Mouse (Mus musculus) CH12F3 (cell line): ENCODE measurements around the gene Pex16.

Experiments used
- in situ Hi-C: fragments of 300-500 bp; cut with MboI; formaldehyde crosslinking; loops from 2 replicates; pipeline ENCODE4 v1.14.3; 2020; ENCODE audit warnings: low sequenced_read_pairs

The Pex16 gene

GRCm38 (mm10) chr2:92408309-92409045 is 34.0 kb downstream of the Pex16 start:
- in situ Hi-C loops = no loop called here

GRCm38 (mm10) chr2:92411705-92412104 is 37.2 kb downstream of the Pex16 start:
- in situ Hi-C loops = no loop called here

GRCm38 (mm10) chr2:92421723-92422387 is 47.4 kb downstream of the Pex16 start:
- in situ Hi-C loops = no loop called here

- in situ Hi-C loops = no loop called here
These were observed 48.1 kb downstream of the Pex16 start for GRCm38 (mm10) chr2:92422388-92423135.

DNA sequence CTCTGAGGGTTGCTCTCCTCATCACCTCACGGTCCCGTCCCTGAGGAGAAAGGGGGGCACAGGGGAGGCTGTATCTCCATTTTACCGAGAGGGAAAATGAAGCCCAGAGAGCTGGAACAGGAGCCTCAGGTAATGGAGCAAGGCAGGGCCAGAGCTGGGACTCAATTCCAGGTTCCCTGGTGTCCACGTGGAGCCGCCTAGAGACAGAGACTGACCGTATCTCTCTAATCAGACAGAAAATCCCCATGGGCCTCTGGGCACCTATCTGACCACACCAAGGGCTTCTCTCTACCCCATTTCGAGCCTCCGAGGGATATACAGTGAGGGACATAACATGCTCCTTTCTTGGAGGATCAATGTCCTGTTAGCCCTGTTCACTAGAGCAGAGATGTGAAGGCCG is 48.7 kb downstream of the Pex16 start:
- in situ Hi-C loops = no loop called here

DNA sequence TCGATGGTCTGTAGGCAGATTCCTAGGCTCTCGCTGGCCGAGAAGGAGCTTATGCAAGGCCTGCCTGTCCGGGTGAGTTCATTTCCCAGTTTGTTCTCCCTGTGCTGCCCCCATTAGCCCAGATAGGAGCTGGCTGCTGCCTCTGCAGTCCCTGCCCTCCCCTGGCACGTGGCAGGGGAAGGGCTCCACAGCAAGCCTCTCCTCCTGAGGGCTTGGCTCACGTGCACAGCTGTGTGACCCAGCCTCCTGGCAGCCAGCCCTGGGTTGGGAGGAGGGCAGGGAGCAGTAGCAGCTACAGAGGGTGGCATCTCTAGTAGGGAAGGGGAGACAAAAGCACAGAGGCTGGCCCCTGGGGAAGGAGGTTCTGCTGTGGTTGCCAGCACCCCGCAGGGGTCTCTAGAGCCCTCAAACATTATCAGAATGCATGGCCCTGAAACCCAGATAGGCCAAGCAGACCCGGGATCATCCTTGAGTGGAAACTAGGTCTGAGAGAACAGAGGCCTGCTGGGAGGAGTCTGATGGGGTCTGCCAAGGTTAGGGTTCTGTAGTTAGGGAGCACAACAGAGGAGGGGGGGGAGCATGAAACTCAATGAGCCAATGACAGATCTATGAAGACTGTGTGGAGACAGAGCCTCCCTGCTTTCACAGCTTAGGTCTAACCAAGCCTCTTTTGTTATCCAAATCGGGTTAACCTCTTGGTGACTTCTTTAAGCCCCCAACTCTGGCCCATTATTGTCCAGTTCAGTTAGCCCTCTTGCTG is 49.4 kb downstream of the Pex16 start:
- in situ Hi-C loops = no loop called here

DNA sequence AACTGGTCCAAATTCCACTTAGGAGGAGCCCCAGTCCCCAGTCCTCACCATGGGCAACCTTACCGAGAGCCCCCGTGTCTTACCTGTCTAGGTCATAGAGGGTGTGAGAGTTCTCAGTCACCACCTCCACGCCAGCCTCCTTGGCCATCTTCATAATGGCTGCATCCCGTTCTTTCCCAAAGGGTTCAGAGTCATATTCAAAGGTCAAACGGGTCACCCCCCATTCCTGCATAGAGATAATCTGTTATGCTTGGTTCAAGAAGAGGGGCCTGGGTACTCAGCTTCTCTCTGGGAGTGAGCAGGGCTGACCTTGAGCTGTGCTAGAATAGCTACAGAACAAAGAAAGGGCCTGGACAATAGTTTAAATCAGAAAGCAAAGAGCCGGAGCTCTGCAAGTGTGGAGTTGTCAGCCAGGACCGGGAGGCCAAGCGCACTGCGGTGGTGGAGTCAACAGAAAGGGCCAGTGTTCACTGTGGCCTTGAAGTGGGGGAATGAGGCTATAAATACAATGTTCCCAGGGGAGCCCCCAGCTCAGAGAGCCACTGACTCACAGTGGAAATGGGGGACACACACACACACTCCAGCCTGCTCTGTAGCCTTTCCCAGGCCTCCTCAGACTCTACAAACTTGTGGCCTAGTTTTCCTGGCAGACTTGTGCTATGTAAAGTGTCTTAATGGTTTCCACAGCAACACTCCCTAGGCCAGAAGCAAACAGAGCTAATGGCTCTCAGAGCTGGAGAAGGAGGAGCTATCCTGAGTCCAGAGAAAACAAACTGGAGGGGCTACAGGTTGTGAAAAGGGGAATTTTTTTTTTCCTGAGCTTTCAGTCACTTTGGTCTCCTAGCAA is 50.2 kb downstream of the Pex16 start:
- in situ Hi-C loops = no loop called here

DNA sequence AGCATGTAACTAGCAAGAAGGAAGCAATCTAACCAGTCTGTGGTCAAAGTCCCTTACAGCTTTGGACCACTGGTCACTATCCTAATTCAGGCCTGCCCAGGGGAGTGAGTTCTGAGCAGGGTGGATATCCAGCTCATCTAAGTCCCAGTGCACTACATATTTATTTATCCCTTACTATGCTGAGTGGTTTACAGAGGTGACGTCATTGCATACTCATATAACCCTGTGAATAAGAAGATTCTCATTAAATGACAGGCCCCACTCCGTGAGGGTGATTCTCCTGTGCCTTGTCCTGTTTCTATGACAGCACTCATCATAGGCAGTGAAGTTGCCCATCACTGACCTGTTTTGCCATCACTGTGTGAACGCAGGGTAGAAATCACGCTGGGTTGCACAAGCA is 50.9 kb downstream of the Pex16 start:
- in situ Hi-C loops = no loop called here

DNA sequence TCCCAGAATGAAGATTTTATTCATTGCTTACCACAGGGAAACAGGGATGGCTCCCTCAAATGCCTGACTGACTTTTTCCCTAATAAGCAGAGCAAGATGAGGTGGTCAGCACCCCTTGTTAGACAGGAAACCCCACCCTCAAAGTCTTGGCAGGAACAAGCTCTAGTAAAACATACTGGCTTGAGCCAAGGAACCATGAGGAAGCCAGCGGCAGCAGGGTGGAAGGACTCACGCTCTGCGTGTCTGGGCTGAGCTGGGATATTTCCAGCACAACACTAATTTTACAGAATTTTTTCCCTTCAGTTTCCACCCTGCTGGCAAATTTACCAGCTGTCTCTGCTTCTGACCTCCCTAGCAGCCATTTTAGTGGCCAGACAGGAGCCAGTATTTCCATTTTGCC is 52.0 kb downstream of the Pex16 start:
- in situ Hi-C loops = no loop called here

GRCm38 (mm10) chr2:92427882-92428281 is 53.4 kb downstream of the Pex16 start:
- in situ Hi-C loops = no loop called here

- in situ Hi-C loops = no loop called here
These were observed 55.6 kb downstream of the Pex16 start for GRCm38 (mm10) chr2:92430089-92430488.
